Mouse (Mus musculus) adrenal gland, postnatal 10 days (tissue): ENCODE data around the gene Uts2r. TPM values are rescaled to one million over a fixed set of nuclear protein-coding genes. Genes with fewer than 3 reads are reported as not detected.

ENCODE experiments used
- DNase-seq: peaks from one replicate; pipeline ENCODE4 v3.0.0; 2021; ENCODE audit warnings: mixed read lengths
- long read RNA-seq, 2 experiments: library from polyadenylated mRNA; stranded (forward); transcript quantifications; one replicate each; pipeline ENCODE4 v2.0.0; 2021
- total RNA-seq, 2 experiments: library from RNA; stranded (reverse); gene quantifications; 2 replicates each; pipeline ENCODE4 v1.2.3; 2021

Uts2r gene
- total RNA-seq = under 1 TPM; 0.15 to 0.27 TPM
- long read RNA-seq, experiment 1 = 0 reads
- long read RNA-seq, experiment 2 = 0 reads

GRCm38 (mm10) chr11:121159971-121160370, at the start of gene Uts2r:
Gene Uts2r, plus strand, starts transcription at chr11:121160271.
- no peak for DNase-seq

GRCm38 (mm10) chr11:121111051-121111450, 49.0 kb upstream of the Uts2r start:
- peak; percentile 52 for DNase-seq

GRCm38 (mm10) chr11:121111601-121112000, 48.5 kb upstream of the Uts2r start:
- no peak for DNase-seq

GRCm38 (mm10) chr11:121112091-121112775, 47.8 kb upstream of the Uts2r start:
- DNase-seq = peak; percentile 77

GRCm38 (mm10) chr11:121118106-121118505, 42.0 kb upstream of the Uts2r start:
- DNase-seq = no peak

- no peak for DNase-seq
Measured at GRCm38 (mm10) chr11:121118577-121118976, 41.5 kb upstream of the Uts2r start, which contains the start of gene Tex19.2. Gene Tex19.2, minus strand, starts transcription at chr11:121118677.

- DNase-seq = no peak
Measured at GRCm38 (mm10) chr11:121121151-121121550, 38.9 kb upstream of the Uts2r start.

GRCm38 (mm10) chr11:121122024-121122670, 37.9 kb upstream of the Uts2r start:
- no peak for DNase-seq

- DNase-seq = no peak
Measured at GRCm38 (mm10) chr11:121123438-121123837, 36.6 kb upstream of the Uts2r start.

- DNase-seq = no peak
Measured at GRCm38 (mm10) chr11:121125522-121126172, 34.4 kb upstream of the Uts2r start.

- DNase-seq = no peak
Measured at GRCm38 (mm10) chr11:121126395-121126794, 33.7 kb upstream of the Uts2r start.

GRCm38 (mm10) chr11:121127441-121127840, 32.6 kb upstream of the Uts2r start:
- DNase-seq = no peak

GRCm38 (mm10) chr11:121129616-121130015, 30.5 kb upstream of the Uts2r start:
- no peak for DNase-seq

- DNase-seq = no peak
Measured at GRCm38 (mm10) chr11:121134600-121134999, 25.5 kb upstream of the Uts2r start.

- DNase-seq = no peak
Measured at GRCm38 (mm10) chr11:121137682-121138081, 22.4 kb upstream of the Uts2r start.

- DNase-seq = peak; percentile 26
Measured at GRCm38 (mm10) chr11:121138732-121139131, 21.3 kb upstream of the Uts2r start.

GRCm38 (mm10) chr11:121143325-121144015, 16.6 kb upstream of the Uts2r start:
- DNase-seq = peak; percentile 15

GRCm38 (mm10) chr11:121145865-121146264, 14.2 kb upstream of the Uts2r start, which contains the start of gene Tex19.1:
Gene Tex19.1, plus strand, starts transcription at chr11:121146143.
- DNase-seq = no peak

- no peak for DNase-seq
Measured at GRCm38 (mm10) chr11:121148193-121148592, 11.9 kb upstream of the Uts2r start.

GRCm38 (mm10) chr11:121154203-121154602, 5.9 kb upstream of the Uts2r start:
- no peak for DNase-seq

- DNase-seq = peak; percentile 66
Measured at GRCm38 (mm10) chr11:121156411-121156891, 3.6 kb upstream of the Uts2r start.

GRCm38 (mm10) chr11:121160636-121161346, 720 bp downstream of the Uts2r start:
- no peak for DNase-seq
